Mouse (Mus musculus): Measurements from ENCODE around the gene Ssbp2. TPM values are rescaled to one million over a fixed set of nuclear protein-coding genes. Genes with fewer than 3 reads are reported as not detected.

Ssbp2 gene
- total RNA-seq, 2 experiments from 2014 or later: 16.7 to 19.8 TPM

- intact Hi-C loops (cut with DNase I): loop anchor here (1.0 to 10.0 kb wide), 4 partner anchors 89 to 526 kb away; no protein-coding TSS in a partner anchor
- DNase-seq: peak; percentile 99 to 100
Measured at GRCm38 (mm10) chr13:91460621-91461284, 670 bp downstream of the Ssbp2 start.

- intact Hi-C loops (cut with DNase I): loop anchor here (5.0 to 10.0 kb wide), 3 partner anchors 176 to 526 kb away; no protein-coding TSS in a partner anchor
- DNase-seq: no peak
Measured at GRCm38 (mm10) chr13:91461299-91461698, 1.2 kb downstream of the Ssbp2 start.

GRCm38 (mm10) chr13:91461711-91462351, 1.7 kb downstream of the Ssbp2 start:
- intact Hi-C loops (cut with DNase I): loop anchor here (5.0 to 10.0 kb wide), 3 partner anchors 175 to 527 kb away; no protein-coding TSS in a partner anchor
- peak; percentile 9 to 42 for DNase-seq

- DNase-seq: no peak
- intact Hi-C loops (cut with DNase I): loop anchor here (5.0 to 10.0 kb wide), 3 partner anchors 175 to 528 kb away; no protein-coding TSS in a partner anchor
Measured at GRCm38 (mm10) chr13:91462395-91462794, 2.3 kb downstream of the Ssbp2 start.

- DNase-seq: no peak
- intact Hi-C loops (cut with DNase I): loop anchor here (5.0 to 10.0 kb wide), 3 partner anchors 174 to 528 kb away; no protein-coding TSS in a partner anchor
Measured at GRCm38 (mm10) chr13:91462893-91463481, 2.9 kb downstream of the Ssbp2 start.

GRCm38 (mm10) chr13:91465002-91465715, 5.1 kb downstream of the Ssbp2 start:
- intact Hi-C loops (cut with DNase I): loop anchor here (10.0 kb wide), 2 partner anchors 500 to 530 kb away; no protein-coding TSS in a partner anchor
- no peak for DNase-seq

GRCm38 (mm10) chr13:91471566-91471965, 11.5 kb downstream of the Ssbp2 start:
- intact Hi-C loops (cut with DNase I): no loop called here

DNA sequence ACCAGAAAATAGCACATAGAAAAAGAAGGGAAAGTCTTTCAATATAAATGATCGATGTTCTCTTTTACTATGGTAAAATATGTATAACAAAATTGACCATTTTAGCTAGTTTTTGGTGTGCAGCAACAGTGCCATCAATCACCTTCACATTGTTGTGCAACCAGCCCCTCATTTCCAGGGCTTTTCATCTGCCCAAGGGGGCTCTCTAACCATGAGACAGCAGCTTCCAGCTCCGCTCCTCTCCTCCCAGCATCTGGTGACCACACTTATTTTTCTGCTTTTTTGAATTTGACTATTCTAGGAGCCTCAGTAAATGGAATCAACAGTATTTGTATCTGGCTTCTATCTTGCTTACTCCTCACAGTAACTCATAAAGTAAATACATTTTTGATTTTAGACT, 11.9 kb downstream of the Ssbp2 start:
- DNase-seq: no peak
- intact Hi-C loops (cut with DNase I): no loop called here

More at GRCm38 (mm10) chr13:91471566-91471965, 11.5 kb downstream of the Ssbp2 start:
- no peak for DNase-seq

- intact Hi-C loops (cut with DNase I): no loop called here
- no peak for DNase-seq
Measured at GRCm38 (mm10) chr13:91473527-91473926, 13.4 kb downstream of the Ssbp2 start.

- DNase-seq: no peak
- intact Hi-C loops (cut with DNase I): no loop called here
Measured at GRCm38 (mm10) chr13:91474027-91474426, 13.9 kb downstream of the Ssbp2 start.

DNA sequence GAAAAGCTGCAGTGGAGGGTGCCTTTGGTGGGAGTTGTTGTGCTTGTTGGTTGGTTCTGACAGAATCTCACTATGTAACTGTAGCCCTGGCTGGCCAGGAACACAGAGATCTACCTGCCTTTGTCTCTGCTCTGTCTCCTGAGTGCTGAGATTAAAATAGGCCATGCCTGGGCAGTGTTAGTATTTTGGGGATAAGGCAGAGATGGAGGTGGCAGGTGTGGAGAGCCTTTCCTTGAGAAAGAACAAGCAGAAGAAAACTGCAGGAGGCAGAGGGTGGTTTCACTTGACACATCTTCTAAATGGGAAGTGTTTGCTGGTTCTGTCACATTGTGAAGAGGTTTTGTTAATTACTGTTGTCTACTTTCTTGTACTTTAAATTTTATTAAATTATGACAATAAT, 15.8 kb downstream of the Ssbp2 start:
- intact Hi-C loops (cut with DNase I): loop anchor here (5.0 kb wide), 1 partner anchor 156 kb away; no protein-coding TSS in a partner anchor
- no peak for DNase-seq

- intact Hi-C loops (cut with DNase I): loop anchor here (5.0 kb wide), 1 partner anchor 156 kb away; no protein-coding TSS in a partner anchor
Measured at GRCm38 (mm10) chr13:91476596-91477100, 16.6 kb downstream of the Ssbp2 start.

DNA sequence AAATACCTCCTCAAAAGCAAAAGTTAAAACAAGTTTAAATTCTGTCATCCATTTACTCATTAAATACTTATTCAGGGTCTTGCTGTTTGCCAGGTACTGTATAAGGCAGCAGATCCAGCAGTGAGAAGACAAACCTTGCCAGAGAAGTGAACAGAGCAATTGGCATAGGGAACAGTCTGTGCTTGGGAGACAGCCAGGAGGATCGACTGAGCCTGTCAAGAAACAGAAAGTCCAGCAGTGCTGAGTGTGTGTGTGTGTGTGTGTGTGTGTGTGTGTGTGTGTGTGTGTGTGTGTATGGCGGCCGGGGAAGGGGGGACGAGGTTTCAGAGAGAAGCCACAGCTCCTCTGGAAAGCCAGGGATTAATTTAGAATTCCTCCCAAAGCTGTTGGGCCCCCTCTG, 17.9 kb downstream of the Ssbp2 start:
- intact Hi-C loops (cut with DNase I): loop anchor here (5.0 kb wide), 1 partner anchor 154 kb away; no protein-coding TSS in a partner anchor
- DNase-seq: peak in 1 of 2 experiments; percentile 55

More at GRCm38 (mm10) chr13:91476596-91477100, 16.6 kb downstream of the Ssbp2 start:
- DNase-seq: no peak

DNA sequence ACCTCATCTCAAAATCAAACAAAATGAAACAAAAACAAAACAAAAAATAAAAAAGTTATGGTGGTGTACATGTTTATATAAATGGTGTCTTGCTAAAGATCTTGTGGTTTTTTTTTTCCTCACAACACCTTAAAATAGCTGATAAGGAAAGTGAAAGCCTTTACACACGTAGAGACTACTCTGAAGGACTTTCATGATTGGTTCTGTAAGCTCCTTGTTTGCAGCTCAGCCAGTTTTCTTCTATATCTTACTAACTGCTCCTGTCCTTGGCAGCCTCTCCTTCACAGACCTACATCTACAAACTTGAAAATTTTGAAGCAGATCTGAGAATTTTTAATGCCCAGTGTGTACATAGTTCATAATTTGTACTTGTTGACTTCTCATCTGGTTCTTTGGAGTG, 24.2 kb downstream of the Ssbp2 start:
- no peak for DNase-seq
- intact Hi-C loops (cut with DNase I): no loop called here

GRCm38 (mm10) chr13:91492133-91492532, 32.0 kb downstream of the Ssbp2 start:
- peak in 1 of 2 experiments; percentile 5 for DNase-seq
- intact Hi-C loops (cut with DNase I): no loop called here

GRCm38 (mm10) chr13:91497055-91497454, 37.0 kb downstream of the Ssbp2 start:
- intact Hi-C loops (cut with DNase I): no loop called here
- no peak for DNase-seq

DNA sequence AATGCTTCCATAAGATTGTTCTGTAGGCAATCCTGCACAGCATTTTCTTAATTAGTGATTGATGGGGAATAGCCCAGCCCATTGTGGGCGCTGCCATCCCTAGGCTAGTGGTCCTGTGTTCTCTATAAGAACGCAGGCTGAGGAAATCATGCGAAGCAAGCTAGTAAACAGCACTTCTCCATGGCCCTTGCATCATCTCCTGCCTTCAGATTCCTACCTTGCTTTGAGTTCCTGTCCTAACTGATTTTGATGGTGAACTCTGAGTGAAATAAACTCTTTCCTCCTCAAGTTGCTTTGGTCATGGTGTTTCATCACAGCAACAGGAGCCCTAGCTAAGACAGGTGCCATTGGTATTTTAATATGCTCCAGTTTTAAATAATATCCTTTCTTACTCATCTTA, 41.7 kb downstream of the Ssbp2 start:
- DNase-seq: no peak
- intact Hi-C loops (cut with DNase I): no loop called here

- intact Hi-C loops (cut with DNase I): no loop called here
- DNase-seq: no peak
Measured at GRCm38 (mm10) chr13:91502642-91503373, 42.7 kb downstream of the Ssbp2 start.

GRCm38 (mm10) chr13:91508991-91509390, 48.9 kb downstream of the Ssbp2 start:
- intact Hi-C loops (cut with DNase I): no loop called here
- DNase-seq: no peak

Data from gastrocnemius, postnatal 36 days (tissue).